Mouse (Mus musculus): ENCODE measurements around the gene Icosl. TPM values are rescaled to one million over a fixed set of nuclear protein-coding genes. Genes with fewer than 3 reads are reported as not detected.
"Not testable (repeated sequence)": the region's sequence is repeated elsewhere in the genome, so short reads cannot be mapped to it uniquely, and the experiment has no call there.

Icosl gene
- polyA plus RNA-seq, 1 experiment = 0.01 TPM

GRCm38 (mm10) chr10:78086444-78087061 lies 17.5 kb downstream of the Icosl start:
- no peak overlapping the region for H3K4me3 ChIP-seq (replicated peaks)
- no peak for TF ChIP-seq TAL1 (IDR thresholded peaks at IDR 0.05; ENCODE audit: low read length)
- TF ChIP-seq GATA1 (IDR thresholded peaks at IDR 0.05; ENCODE audit: low read length) = no peak
- no peaks in the 10 kb centered on the region for H3K27me3 ChIP-seq (ENCODE audit: control insufficient read depth)
- no peaks in the 10 kb centered on the region for H3K9me3 ChIP-seq (ENCODE audit: control insufficient read depth, low read length)
- H3K36me3 ChIP-seq (ENCODE audit: control insufficient read depth) = no peaks in the 10 kb centered on the region
- H3K4me1 ChIP-seq (ENCODE audit: control insufficient read depth) = no peaks in the 10 kb centered on the region

GRCm38 (mm10) chr10:78087101-78087511 lies 18.0 kb downstream of the Icosl start:
- Histone ChIP-seq H3K36me3 (ENCODE audit: control insufficient read depth) (no peaks in the 10 kb centered on the region), H3K27me3 (ENCODE audit: control insufficient read depth) (no peaks in the 10 kb centered on the region), H3K4me3 (replicated peaks) (no peak overlapping the region), H3K4me1 (ENCODE audit: control insufficient read depth) (no peaks in the 10 kb centered on the region), H3K9me3 (ENCODE audit: control insufficient read depth, low read length) (no peaks in the 10 kb centered on the region)
- TF ChIP-seq GATA1 (IDR thresholded peaks at IDR 0.05; ENCODE audit: low read length) = no peak
- no peak for TF ChIP-seq TAL1 (IDR thresholded peaks at IDR 0.05; ENCODE audit: low read length)

- no peaks in the 10 kb centered on the region for H3K4me1 ChIP-seq (ENCODE audit: control insufficient read depth)
- no peaks in the 10 kb centered on the region for H3K9me3 ChIP-seq (ENCODE audit: control insufficient read depth, low read length)
- H3K27me3 ChIP-seq (ENCODE audit: control insufficient read depth) = no peaks in the 10 kb centered on the region
- no peak overlapping the region for H3K4me3 ChIP-seq (replicated peaks)
- no peak for TF ChIP-seq TAL1 (IDR thresholded peaks at IDR 0.05; ENCODE audit: low read length)
- TF ChIP-seq GATA1 (IDR thresholded peaks at IDR 0.05; ENCODE audit: low read length) = no peak
- H3K36me3 ChIP-seq (ENCODE audit: control insufficient read depth) = no peaks in the 10 kb centered on the region
Observed at GRCm38 (mm10) chr10:78090246-78090645, 21.1 kb downstream of the Icosl start.

GRCm38 (mm10) chr10:78090706-78091491 lies 21.8 kb downstream of the Icosl start:
- TF ChIP-seq GATA1 (IDR thresholded peaks at IDR 0.05; ENCODE audit: low read length) (no peak), TAL1 (IDR thresholded peaks at IDR 0.05; ENCODE audit: low read length) (no peak)
- no peak overlapping the region for H3K4me3 ChIP-seq (replicated peaks)
- no peaks in the 10 kb centered on the region for H3K9me3 ChIP-seq (ENCODE audit: control insufficient read depth, low read length)
- H3K4me1 ChIP-seq (ENCODE audit: control insufficient read depth) = no peaks in the 10 kb centered on the region
- no peaks in the 10 kb centered on the region for H3K36me3 ChIP-seq (ENCODE audit: control insufficient read depth)
- H3K27me3 ChIP-seq (ENCODE audit: control insufficient read depth) = no peaks in the 10 kb centered on the region

- no peak overlapping the region for H3K4me3 ChIP-seq (replicated peaks)
- H3K27me3 ChIP-seq (ENCODE audit: control insufficient read depth) = no peaks in the 10 kb centered on the region
- TF ChIP-seq GATA1 (IDR thresholded peaks at IDR 0.05; ENCODE audit: low read length) = no peak
- no peak for TF ChIP-seq TAL1 (IDR thresholded peaks at IDR 0.05; ENCODE audit: low read length)
Observed at GRCm38 (mm10) chr10:78091865-78092724, 23.0 kb downstream of the Icosl start.

GRCm38 (mm10) chr10:78092725-78093029 lies 23.6 kb downstream of the Icosl start:
- Histone ChIP-seq H3K4me3 (replicated peaks) (no peak overlapping the region), H3K9me3 (ENCODE audit: control insufficient read depth, low read length) (peaks cover 4% of the 10 kb centered on the region), H3K36me3 (ENCODE audit: control insufficient read depth) (no peaks in the 10 kb centered on the region), H3K27me3 (ENCODE audit: control insufficient read depth) (no peaks in the 10 kb centered on the region), H3K4me1 (ENCODE audit: control insufficient read depth) (no peaks in the 10 kb centered on the region)
- TF ChIP-seq GATA1 (IDR thresholded peaks at IDR 0.05; ENCODE audit: low read length) (no peak), TAL1 (IDR thresholded peaks at IDR 0.05; ENCODE audit: low read length) (no peak)

More at GRCm38 (mm10) chr10:78091865-78092724, 23.0 kb downstream of the Icosl start:
- H3K4me1 ChIP-seq (ENCODE audit: control insufficient read depth) = no peaks in the 10 kb centered on the region
- H3K36me3 ChIP-seq (ENCODE audit: control insufficient read depth) = no peaks in the 10 kb centered on the region
- H3K9me3 ChIP-seq (ENCODE audit: control insufficient read depth, low read length) = no peaks in the 10 kb centered on the region

GRCm38 (mm10) chr10:78095221-78095620 lies 26.1 kb downstream of the Icosl start:
- no peak for TF ChIP-seq TAL1 (IDR thresholded peaks at IDR 0.05; ENCODE audit: low read length)
- TF ChIP-seq GATA1 (IDR thresholded peaks at IDR 0.05; ENCODE audit: low read length) = no peak
- H3K4me1 ChIP-seq (ENCODE audit: control insufficient read depth) = no peaks in the 10 kb centered on the region
- no peaks in the 10 kb centered on the region for H3K27me3 ChIP-seq (ENCODE audit: control insufficient read depth)
- H3K4me3 ChIP-seq (replicated peaks) = no peak overlapping the region
- peaks cover 8% of the 10 kb centered on the region for H3K9me3 ChIP-seq (ENCODE audit: control insufficient read depth, low read length)
- H3K36me3 ChIP-seq (ENCODE audit: control insufficient read depth) = no peaks in the 10 kb centered on the region

GRCm38 (mm10) chr10:78095954-78096931 lies 27.1 kb downstream of the Icosl start:
- Histone ChIP-seq H3K36me3 (ENCODE audit: control insufficient read depth) (no peaks in the 10 kb centered on the region), H3K27me3 (ENCODE audit: control insufficient read depth) (no peaks in the 10 kb centered on the region), H3K4me1 (ENCODE audit: control insufficient read depth) (no peaks in the 10 kb centered on the region), H3K4me3 (replicated peaks) (no peak overlapping the region), H3K9me3 (ENCODE audit: control insufficient read depth, low read length) (peaks cover 8% of the 10 kb centered on the region)
- no peak for TF ChIP-seq GATA1 (IDR thresholded peaks at IDR 0.05; ENCODE audit: low read length)
- TF ChIP-seq TAL1 (IDR thresholded peaks at IDR 0.05; ENCODE audit: low read length) = no peak

- H3K4me1 ChIP-seq (ENCODE audit: control insufficient read depth); H3K27me3 ChIP-seq (ENCODE audit: control insufficient read depth); H3K4me3 ChIP-seq (replicated peaks); H3K9me3 ChIP-seq (ENCODE audit: control insufficient read depth, low read length); H3K36me3 ChIP-seq (ENCODE audit: control insufficient read depth): not testable (repeated sequence)
Observed at GRCm38 (mm10) chr10:78099860-78100259, 30.8 kb downstream of the Icosl start.

Data from erythroblast, embryonic 14.5 days (primary cell).